Mouse (Mus musculus) bone marrow macrophage, adult 2 months (primary cell): Measurements from ENCODE around the gene Dqx1. TPM values are rescaled to one million over a fixed set of nuclear protein-coding genes. Genes with fewer than 3 reads are reported as not detected.

Experiments
- H3K27ac ChIP-seq: 2 replicates; pipeline ENCODE4 v1.5.1; 2012; ENCODE audit warnings: low read depth, low read length; ENCODE audit not compliant: insufficient read depth
- H3K4me1 ChIP-seq: 2 replicates; pipeline ENCODE4 v1.6.1; 2012; ENCODE audit warnings: low read length; ENCODE audit not compliant: control insufficient read depth, insufficient read depth
- H3K4me3 ChIP-seq: 2 replicates; pipeline ENCODE4 v1.5.1; 2012; ENCODE audit warnings: mild to moderate bottlenecking, low read length, moderate library complexity; ENCODE audit not compliant: insufficient read depth
- CTCF ChIP-seq: IDR thresholded peaks from 2 replicates; pipeline ENCODE4 v1.5.1; 2012; ENCODE audit warnings: low read depth, mild to moderate bottlenecking, low read length, moderate library complexity
- POLR2A ChIP-seq: IDR thresholded peaks from 2 replicates; pipeline ENCODE4 v1.6.1; 2012; ENCODE audit warnings: mild to moderate bottlenecking, low read depth, low read length, borderline replicate concordance
- polyA plus RNA-seq: library from polyadenylated mRNA; stranded (reverse); fragments of >200 nt; gene quantifications from 2 replicates; pipeline ENCODE4 v1.2.4, GENCODE M21; 2012; ENCODE audit not compliant: missing spikeins, insufficient read depth, insufficient read length

The Dqx1 gene
- polyA plus RNA-seq, 1 experiment, result 0.83 TPM

GRCm38 (mm10) chr6:83020121-83020520 is 37.5 kb upstream of the Dqx1 start:
- H3K4me3 ChIP-seq, result no peak overlapping the region
- TF ChIP-seq POLR2A, result no peak
- TF ChIP-seq CTCF, result no peak
- H3K4me1 ChIP-seq, result peaks cover 34% of the 10 kb centered on the region
- H3K27ac ChIP-seq, result no peak overlapping the region

DNA sequence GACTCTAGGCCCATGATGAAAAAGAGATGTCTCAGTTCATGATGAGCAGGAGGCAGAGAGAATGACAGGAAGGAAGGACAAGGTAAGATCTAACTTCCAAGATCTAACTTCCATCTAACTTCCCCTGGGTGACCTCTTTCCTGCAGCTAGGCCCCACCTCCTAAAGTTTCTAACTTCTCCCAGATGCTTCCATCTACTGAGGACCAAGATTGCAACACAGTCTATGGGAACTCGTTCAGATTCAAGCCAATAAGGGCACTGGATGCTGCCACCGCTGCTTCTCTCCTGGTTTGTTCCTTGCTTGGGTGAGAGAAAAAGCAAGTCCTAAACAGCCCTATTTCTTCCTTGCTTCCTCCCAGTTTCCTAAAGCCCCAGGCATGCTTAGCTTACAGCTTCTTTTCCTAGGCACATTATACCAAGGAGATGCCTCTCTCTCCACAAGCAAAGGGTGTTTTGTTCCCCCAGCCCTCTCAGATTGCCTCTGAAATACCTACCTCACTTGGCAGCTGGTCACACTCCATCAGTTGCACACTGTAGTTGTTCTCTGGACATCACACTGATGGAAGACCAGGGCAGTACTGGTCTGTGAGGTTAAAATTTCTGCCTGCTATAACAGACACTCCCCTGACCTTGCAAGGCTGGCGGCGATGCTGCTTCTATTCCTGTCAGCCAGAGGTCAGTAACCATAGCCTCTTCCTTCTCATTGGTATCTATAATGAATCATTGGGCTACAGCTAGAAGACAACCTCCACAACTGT is 36.6 kb upstream of the Dqx1 start:
- Histone ChIP-seq H3K4me1 (peaks cover 35% of the 10 kb centered on the region), H3K4me3 (no peak overlapping the region), H3K27ac (no peak overlapping the region)
- TF ChIP-seq POLR2A (no peak), CTCF (no peak)

DNA sequence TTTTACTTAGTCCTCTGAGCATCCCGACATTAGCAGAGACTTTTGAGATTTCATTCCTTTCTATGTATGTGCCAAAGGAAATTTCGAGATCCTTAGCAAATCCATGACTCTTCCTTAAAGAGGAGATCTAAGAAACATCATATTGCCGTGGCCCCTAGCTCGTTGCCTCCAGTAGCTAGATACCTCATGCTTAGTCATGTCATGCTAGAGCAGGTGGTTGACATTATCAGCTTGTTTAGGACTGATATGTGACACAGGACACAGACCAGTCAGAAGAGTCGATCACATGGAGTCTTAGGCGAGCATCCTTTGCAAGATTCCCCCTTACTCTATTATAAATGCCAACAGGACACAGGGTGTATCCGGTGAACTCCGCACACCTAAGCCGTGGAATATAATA is 34.6 kb upstream of the Dqx1 start:
- Histone ChIP-seq H3K4me3 (no peak overlapping the region), H3K4me1 (peaks cover 27% of the 10 kb centered on the region), H3K27ac (no peak overlapping the region)
- TF ChIP-seq CTCF (no peak), POLR2A (no peak)

DNA sequence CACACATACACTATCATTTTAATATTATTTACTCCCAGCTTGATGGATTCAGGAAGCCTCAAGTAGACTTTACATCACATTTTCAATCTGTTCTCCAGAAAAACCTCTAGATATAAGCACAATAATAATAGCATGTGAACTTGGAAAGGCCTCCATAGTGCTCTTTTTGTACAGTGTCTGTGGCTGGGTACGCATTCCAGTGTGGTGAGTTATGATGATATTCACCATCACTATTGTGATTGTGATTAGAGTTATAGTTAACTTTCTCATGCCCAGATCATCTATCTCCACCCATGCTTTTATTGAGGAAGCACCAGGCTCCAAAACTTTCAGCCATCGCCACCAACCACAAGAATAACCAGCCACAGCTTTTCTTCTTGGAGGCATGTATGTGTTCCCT is 33.9 kb upstream of the Dqx1 start:
- TF ChIP-seq POLR2A (no peak), CTCF (no peak)

DNA sequence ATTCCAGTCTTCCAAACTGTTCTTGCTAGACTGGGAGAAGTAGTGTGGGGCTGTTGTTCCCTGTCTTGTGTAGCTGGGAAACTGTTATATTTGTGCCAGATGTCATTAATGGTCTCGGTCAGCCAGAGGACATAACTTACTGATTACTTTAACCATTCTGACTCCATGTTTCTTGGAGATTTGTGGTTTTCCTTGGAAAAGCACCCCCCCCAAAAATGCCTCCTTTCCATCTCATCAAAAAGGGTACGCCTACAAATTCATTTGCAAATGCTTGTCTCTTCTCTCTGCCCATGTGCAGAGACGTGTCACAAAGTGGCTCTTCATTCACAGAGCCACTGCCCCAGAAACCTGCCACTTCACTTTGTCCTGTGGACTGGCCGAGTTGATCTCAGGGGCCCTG is 33.2 kb upstream of the Dqx1 start:
- H3K4me1 ChIP-seq, result peaks cover 27% of the 10 kb centered on the region
- no peak overlapping the region for H3K27ac ChIP-seq
- TF ChIP-seq CTCF (no peak), POLR2A (no peak)
- H3K4me3 ChIP-seq, result no peak overlapping the region

More for the DNA sequence above, 33.9 kb upstream of the Dqx1 start:
- H3K27ac ChIP-seq, result no peak overlapping the region
- no peak overlapping the region for H3K4me3 ChIP-seq
- H3K4me1 ChIP-seq, result peaks cover 27% of the 10 kb centered on the region

DNA sequence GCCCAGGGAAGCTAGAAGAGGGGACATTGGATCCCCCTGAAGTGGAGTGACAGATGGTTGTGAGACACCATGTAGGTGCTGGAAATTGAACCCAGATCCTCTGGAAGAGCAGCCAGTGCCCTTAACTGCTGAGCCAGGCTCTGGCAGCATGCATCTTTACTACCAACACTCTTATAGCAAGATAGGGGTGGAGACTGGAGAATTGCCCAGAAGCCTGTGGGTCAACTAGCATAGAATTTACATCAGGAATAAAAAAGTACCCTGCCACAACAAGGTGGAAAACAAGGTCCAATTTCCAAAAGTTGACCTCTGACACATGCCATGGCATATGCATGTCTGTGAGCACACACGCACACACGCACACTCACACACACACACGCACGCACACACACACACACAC is 32.4 kb upstream of the Dqx1 start:
- Histone ChIP-seq H3K4me3 (no peak overlapping the region), H3K27ac (no peak overlapping the region), H3K4me1 (peaks cover 27% of the 10 kb centered on the region)
- no peak for TF ChIP-seq CTCF
- TF ChIP-seq POLR2A, result no peak

- H3K27ac ChIP-seq, result no peak overlapping the region
- peaks cover 22% of the 10 kb centered on the region for H3K4me1 ChIP-seq
- no peak for TF ChIP-seq CTCF
- TF ChIP-seq POLR2A, result no peak
- H3K4me3 ChIP-seq, result no peak overlapping the region
Measured at GRCm38 (mm10) chr6:83027293-83027692, 30.4 kb upstream of the Dqx1 start.

GRCm38 (mm10) chr6:83027706-83028105 is 29.9 kb upstream of the Dqx1 start:
- TF ChIP-seq CTCF, result no peak
- TF ChIP-seq POLR2A, result no peak
- Histone ChIP-seq H3K27ac (no peak overlapping the region), H3K4me3 (no peak overlapping the region), H3K4me1 (peaks cover 22% of the 10 kb centered on the region)

DNA sequence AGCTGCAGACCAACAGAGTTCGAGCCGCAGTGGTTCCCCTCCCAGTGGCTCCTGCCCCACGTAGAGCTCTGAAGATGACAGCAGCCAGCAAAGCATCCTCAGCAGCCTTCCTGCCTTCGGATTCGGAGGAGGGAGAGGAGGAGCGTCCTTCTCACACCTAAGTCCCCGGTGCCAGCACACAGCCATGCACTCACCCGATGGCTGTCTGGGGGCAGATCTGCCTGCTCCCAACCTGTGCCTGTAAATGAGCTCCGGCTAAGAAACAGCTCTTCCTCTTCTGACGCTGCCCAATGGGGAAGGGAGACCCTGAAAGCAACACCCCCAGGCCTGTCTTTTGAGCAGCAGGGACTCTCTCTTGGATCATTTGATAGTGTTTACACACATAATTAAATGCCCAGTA is 27.9 kb upstream of the Dqx1 start:
- Histone ChIP-seq H3K4me1 (peaks cover 17% of the 10 kb centered on the region), H3K4me3 (no peak overlapping the region), H3K27ac (no peak overlapping the region)
- no peak for TF ChIP-seq POLR2A
- TF ChIP-seq CTCF, result no peak

DNA sequence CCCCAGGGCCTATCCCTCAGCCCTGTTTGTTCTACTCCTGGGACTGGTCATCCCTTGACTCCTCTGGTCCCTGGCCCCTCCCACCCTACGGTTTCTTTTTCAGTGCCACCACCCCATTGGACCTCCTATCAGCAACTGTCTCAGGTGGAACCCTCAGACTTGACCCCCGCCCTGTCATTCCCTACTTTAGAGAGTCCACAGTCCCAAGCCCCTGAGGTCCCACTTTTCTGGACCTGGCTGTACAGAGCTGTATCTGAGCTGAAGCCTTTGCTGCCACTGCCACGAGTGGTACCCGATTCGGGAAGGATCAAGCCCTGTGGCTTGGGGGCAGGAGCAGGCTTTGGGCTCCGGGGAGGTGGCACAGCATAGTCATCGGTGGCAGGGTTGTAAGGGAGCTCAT is 26.5 kb upstream of the Dqx1 start:
- peaks cover 12% of the 10 kb centered on the region for H3K4me1 ChIP-seq
- H3K27ac ChIP-seq, result no peak overlapping the region
- no peak for TF ChIP-seq POLR2A
- no peak overlapping the region for H3K4me3 ChIP-seq

GRCm38 (mm10) chr6:83031921-83032590 is 25.6 kb upstream of the Dqx1 start:
- peaks cover 12% of the 10 kb centered on the region for H3K4me1 ChIP-seq
- H3K27ac ChIP-seq, result no peak overlapping the region
- TF ChIP-seq POLR2A, result no peak
- no peak; the same call in 1 of the 2 replicates for TF ChIP-seq CTCF
- H3K4me3 ChIP-seq, result peak overlapping the region; percentile 78
